Mouse (Mus musculus) urinary bladder, postnatal 4 days (tissue): Measurements from ENCODE around the gene Orai1.
"Not testable (repeated sequence)": the region's sequence is repeated elsewhere in the genome, so short reads cannot be mapped to it uniquely, and the experiment has no call there.

Experiments used
- DNase-seq, 2 experiments: peaks; one replicate each; pipeline ENCODE4 v3.0.0; 2021 to 2022; ENCODE audit warnings: low spot score in 2 of 2

The Orai1 gene

GRCm38 (mm10) chr5:123031312-123031711 lies 16.4 kb downstream of the Orai1 start:
- no peak for DNase-seq

GRCm38 (mm10) chr5:123033646-123034160 lies 18.8 kb downstream of the Orai1 start:
- DNase-seq, result no peak

DNA sequence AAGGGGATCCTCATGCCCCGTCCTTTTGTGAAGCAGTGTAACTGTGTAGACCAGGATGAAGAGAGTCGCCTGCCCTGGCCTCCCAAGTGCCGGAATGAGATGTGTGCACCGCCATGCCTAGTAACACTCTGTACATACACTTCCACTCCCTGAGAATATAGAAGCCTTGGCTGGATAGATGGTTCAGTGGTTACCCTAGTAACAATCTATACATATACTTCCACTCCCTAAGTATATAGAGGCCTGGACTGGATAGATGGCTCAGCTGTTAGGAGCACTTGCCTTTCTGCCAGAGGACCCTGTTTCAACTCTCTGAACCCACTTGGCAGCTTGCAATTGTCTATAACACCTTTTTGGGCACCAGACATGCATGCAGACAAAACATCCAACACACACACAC lies 20.2 kb downstream of the Orai1 start:
- no peak for DNase-seq

DNA sequence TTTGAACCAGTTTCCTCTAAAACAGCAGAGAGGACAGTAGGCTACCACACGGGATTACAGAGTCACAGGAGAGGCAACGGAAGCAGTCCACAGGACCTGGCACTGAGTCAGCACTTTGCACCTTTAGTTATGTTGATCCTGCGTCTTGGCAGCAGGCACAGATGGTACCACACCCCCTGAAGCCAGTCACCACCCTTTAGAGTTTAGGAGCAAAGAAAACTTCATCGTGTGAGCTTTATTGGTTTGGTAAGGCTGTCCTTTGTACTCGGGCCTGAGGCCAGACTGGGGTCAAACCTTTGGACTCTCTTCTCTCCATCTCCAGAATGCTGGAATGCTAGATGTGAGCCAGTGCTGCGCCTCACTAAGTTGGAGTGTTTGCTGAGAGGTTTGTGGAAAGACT lies 20.7 kb downstream of the Orai1 start:
- no peak for DNase-seq

DNA sequence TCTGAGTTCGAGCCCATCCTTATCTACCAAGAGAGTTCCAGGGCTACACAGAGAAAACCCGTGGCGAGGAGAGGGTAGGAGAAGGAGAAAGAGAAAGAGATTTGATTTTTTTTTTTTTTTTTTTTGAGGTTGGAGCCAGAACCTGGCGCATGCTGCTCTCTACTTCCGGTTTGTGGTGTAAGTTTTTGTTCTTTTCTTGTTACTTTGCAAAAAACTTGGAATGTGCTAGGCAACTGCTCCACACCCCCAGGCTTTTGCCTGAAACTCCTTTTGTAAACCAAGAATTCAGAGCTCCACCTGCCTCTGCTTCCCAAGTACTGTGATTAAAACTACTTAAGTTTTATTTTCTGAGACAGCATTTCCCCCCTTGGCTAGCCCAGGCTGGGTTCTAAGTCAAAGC lies 23.2 kb downstream of the Orai1 start:
- DNase-seq, result no peak

DNA sequence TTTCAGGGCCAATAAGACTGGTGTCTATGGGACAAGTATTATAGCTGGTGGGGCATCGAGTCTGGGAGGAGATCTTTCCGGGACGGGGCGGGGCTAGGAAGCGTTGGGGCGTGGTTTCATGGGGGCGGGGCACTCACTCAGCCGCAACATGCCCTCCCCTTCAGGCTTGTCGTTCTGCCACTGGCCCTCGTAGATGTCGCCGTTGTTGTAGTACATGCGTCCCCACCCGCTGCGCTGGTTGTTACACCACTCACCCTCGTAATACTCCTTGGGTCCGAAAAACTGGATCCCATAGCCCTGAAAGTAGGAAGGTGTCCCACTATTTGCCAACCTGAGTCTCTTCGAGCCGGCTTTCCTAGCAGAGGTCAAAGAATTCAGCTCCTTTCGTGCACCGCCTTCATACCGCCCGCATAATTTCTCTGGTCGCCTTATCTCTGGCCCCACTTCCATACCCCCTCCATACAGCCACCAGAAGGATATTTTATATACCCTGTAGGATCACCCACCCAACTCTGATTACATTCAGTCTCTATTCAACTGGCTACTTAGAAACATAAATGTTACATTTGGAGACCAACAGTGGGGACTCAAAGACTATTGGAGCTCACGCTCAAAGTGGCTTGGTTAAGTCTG lies 24.4 kb downstream of the Orai1 start:
- DNase-seq, result peak; percentile 66 to 85

GRCm38 (mm10) chr5:123040796-123041195 lies 25.9 kb downstream of the Orai1 start:
- no peak for DNase-seq

GRCm38 (mm10) chr5:123043856-123044255 lies 29.0 kb downstream of the Orai1 start:
- no peak for DNase-seq

DNA sequence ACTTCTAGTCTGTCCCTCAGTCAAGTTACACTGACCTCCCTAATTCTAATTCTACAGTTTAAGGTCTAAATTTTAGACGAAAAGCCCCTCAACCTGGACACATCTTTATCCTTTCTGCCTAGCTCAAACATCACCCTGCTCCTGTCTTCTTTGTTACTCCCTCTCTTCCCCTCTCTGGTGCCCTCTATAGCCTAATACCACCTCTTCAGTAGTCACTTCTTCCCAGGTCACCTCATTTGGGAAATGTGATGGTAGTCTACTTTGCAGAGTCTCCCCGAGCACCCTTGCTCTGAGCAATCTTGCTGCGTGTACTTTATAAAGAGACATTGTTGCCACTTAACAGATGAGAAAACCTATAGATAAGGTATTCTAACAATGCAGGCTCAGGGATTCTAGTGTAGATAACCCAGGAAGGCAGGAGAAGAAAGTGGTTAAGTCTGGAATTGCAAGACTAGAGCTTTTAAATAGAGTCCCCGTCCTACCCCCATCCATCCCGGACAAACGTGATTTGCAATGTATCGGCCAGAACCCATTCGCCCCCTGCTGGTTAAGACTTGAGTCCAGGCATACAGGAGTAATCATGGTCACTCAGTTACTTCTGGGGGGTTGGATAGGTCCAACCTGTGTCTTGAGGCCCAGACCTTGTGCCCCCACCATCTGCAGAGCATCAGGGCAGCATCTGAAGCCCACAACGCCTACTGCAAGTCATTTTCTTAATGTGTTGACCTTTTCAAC lies 30.9 kb downstream of the Orai1 start:
- peak in 1 of 2 experiments; percentile 56 for DNase-seq

DNA sequence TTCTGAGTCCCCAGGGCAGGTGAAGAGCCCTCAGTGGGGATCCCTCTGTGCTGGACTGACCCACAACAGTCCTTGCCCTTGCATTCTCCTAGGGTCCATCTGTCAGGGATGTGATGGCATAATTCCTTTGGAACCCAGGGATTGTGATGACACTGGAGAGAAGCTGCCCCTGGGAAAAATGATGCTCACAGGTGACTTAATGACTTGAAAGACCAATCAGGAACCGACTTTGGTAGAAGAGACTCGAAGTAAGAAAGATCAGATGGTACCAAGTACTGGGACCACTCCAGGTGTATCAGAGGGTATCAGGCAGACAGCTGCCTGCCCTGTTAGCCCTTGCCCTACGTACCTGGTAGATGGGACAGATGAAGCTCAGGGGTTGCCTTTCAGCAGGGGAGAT lies 32.0 kb downstream of the Orai1 start, which contains the start of gene Morn3:
Morn3 (minus strand) TSS at position 101 of the 400 bp plus-strand sequence.
- DNase-seq, result no peak

GRCm38 (mm10) chr5:123049271-123049670 lies 34.4 kb downstream of the Orai1 start:
- no peak for DNase-seq

DNA sequence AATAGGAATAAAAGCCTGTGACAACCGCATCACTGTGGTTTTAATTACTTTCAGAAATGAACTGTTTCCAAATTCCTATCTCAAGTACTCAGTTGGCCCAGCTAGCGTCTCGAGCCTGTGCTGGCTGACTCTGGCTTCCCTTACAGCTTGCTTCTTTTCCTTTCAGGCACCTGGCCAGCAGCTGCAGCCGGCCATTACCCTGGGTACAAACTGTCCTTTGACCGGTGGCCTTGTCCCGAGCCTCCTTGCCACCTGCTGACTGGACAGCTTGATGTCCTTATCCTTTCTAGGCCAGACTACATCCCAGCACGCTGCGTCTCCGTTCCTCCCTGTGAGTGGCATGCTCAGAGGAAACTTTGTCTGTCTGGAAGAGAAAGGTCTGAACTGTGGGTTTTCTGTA lies 36.0 kb downstream of the Orai1 start:
- no peak for DNase-seq

DNA sequence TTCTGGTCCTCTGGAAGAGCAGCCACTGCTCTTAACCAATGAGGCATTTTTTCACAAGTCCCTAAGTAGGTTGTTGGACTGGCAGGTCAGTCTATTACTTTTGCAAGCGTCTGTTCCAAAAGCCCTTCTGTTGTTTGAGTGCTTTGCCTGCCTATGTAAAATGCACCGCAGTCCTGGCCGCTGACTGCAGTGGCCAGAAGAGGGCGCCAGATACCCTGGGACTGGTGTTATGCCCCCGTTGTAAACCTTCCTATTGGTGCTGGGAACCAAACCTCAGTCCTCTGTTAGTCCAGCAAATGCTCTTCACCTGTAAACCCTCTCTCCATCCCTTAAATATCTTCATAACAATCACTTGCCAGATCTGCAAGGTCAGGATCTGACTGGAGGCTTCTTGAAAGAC lies 36.9 kb downstream of the Orai1 start:
- DNase-seq, result no peak

DNA sequence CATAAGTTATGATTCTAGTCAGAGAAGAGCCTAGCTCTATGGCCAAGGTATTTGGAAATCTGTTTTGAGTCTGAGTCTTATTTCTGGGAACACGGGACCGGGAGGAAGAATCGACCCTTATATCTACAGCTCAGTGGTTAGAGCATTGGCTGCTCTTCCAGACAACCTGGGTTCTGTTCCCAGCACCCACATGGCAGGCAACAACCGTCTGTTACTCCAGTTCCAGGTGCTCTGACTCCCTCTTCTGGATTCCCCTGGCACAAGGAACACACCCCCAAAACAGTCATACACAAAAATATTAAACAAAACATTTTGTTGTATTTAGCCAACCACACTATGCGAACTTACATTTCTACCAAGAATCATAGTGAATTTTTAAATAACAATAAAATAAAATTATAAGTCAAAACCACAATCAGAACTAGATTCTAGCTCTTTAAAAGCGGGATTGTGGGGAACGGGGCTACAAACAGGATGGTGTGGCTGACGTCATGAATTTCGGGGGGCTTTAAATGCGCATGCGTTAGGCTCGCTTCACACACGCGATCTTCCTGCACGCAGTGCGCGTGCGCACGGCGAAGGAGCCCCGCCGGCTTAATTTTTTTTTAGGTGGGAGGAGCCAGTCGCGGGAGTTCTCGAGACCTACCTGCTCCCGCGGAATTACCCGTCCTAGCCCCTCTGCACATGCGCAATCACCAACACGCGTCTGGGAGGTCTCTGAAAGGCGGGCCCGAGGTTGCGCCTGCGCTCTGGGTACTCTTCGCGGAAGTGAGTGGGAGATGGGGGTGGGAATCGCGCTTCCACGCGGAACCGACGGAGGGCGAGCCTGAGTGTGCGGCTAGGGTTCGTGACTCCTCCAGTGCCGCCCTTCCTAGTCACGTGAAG lies 42.7 kb downstream of the Orai1 start:
- DNase-seq, result peak; percentile 98 to 99

- no peak for DNase-seq
These were observed 43.6 kb downstream of the Orai1 start for GRCm38 (mm10) chr5:123058251-123059102.

- no peak for DNase-seq
These were observed 45.1 kb downstream of the Orai1 start for GRCm38 (mm10) chr5:123059757-123060520.

DNA sequence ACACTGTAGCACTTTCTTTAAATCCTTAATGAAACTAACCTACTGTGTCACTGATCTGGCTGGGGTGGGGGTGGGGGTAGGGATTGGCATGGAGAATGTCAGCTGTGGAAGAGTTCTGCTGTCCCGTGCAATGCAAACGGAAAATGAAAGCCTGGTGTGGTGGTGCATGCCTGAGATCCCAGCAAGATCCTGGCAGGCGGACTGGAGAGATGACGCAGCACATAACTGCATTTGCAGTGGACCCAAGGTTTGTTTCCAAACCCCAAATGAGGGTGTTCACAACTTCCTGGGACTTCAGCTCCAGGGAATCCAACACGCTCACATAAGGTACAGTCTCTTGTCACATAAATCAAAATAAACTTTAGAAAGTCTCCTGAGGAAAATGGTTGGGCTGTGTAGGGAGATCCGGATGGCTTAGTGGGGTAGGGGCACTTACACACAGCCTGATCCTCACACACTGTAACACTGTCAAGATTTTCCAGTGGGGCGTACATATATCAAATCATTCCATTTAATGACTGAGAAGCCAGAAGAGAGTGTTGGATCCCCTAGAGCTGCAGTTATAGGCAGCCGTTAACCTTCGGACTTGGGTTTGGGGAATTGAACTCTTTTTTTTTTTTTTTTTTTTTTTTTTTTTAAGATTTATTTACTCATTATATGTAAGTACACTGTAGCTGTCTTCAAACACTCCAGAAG lies 46.0 kb downstream of the Orai1 start:
- no peak for DNase-seq

- DNase-seq, result not testable (repeated sequence)
These were observed 46.5 kb downstream of the Orai1 start for GRCm38 (mm10) chr5:123061402-123061749.

DNA sequence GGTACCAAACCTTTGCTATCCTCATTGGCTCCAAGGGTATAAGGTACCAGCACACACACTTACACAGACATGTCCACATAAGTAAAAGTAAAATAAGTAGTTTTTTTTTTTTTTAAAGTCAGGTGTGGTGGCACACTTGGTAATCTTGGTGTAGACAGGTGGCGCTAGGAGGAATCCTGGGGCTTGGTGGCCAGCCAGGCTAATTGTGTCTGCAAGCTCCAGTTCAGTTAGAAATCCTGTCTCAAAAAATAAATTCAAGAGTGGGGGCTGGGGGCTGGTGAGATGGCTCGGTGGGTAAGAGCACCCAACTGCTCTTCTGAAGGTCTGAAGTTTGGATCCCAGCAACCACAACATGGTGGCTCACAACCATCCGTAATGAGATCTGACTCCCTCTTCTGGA lies 48.3 kb downstream of the Orai1 start:
- DNase-seq, result no peak

DNA sequence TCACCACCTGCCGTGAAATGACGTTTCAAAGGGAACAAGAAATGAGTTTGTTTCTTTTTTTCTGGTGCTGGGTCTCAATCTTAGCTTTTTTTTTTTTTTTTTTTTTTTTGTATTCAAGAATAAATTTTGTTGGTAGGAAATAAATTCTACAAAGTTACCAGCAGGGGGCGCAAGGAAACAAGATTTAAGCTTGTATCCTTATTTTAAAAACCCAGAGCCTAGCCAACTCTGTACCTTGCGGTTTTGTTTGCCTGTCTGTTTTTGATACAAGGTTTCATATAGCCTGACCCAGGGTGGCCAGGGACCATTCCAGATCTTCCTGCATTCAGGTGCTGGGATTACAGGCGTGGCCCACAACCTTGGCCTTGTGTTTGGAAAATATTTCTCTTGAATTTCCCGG lies 49.3 kb downstream of the Orai1 start:
- DNase-seq, result no peak
